Mouse (Mus musculus): ENCODE data around the gene Hist2h3b. TPM values are rescaled to one million over a fixed set of nuclear protein-coding genes. Genes with fewer than 3 reads are reported as not detected.

Gene Hist2h3b
- polyA plus RNA-seq, 1 experiment, result 102 TPM

DNA sequence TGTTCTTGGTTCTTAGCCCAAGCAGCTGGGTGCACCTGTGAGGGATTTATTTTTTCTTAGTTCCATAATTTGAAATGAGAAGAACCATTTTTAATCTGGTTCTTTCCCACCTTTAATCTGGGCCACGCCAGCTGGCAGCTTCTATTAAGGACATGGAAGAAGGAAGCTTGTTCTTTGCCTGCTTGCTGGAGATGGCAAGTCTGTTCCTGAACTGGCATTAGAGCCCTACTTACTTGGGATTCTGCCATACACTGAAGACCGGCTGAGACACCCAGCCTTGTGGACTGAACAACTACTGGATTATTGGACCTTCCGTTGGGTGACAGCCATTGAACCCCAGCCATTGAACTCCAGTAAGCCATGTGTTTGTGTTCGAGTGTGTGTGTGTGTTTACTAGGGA lies 45.7 kb upstream of the Hist2h3b start:
- TF ChIP-seq CTCF (IDR thresholded peaks at IDR 0.05; ENCODE audit: extremely low read depth, insufficient read depth, insufficient read length, insufficient replicate concordance), result no peak
- no peak for TF ChIP-seq POLR2A (IDR thresholded peaks at IDR 0.05; ENCODE audit: low read depth, low read length)
- Histone ChIP-seq H3K27ac (ENCODE audit: insufficient read depth, low read length) (no peak overlapping the region), H3K4me3 (ENCODE audit: extremely low read depth, insufficient read depth, insufficient read length) (no peak overlapping the region), H3K4me1 (ENCODE audit: control insufficient read depth, insufficient read depth, insufficient read length) (peaks cover 9% of the 10 kb centered on the region), H3K36me3 (ENCODE audit: control insufficient read depth, insufficient read depth, low read length) (no peaks in the 10 kb centered on the region), H3K27me3 (ENCODE audit: control insufficient read depth, insufficient read depth, low read length) (no peaks in the 10 kb centered on the region)
- 92% methylated on average over 4 of the region's 4 CpGs for WGBS
- DNase-seq (ENCODE audit: low read depth in 1 of 2, low spot score in 2 of 2), result no peak

DNA sequence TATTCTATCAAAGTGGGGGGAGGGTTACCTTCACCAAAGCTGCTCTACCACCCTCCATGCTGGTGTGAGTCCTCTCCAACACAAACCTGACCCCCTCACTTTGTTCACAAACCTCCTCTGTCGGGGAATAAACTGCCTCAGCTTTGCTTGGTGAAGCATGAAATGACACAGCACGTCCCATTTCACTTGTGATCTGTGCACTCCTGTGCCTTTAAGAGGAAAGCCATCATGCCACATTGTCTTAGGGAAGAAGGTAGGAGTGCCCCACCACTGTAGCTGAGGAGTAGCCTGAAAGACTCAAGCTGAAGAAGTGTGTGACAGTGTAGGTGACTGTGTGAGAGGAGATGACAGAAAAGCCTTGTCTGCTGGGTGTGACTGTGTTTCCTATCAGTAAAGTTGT lies 43.0 kb upstream of the Hist2h3b start:
- WGBS, result 33% methylated on average over 2 of the region's 2 CpGs
- no peaks in the 10 kb centered on the region for H3K36me3 ChIP-seq (ENCODE audit: control insufficient read depth, insufficient read depth, low read length)
- H3K27me3 ChIP-seq (ENCODE audit: control insufficient read depth, insufficient read depth, low read length), result no peaks in the 10 kb centered on the region
- TF ChIP-seq CTCF (IDR thresholded peaks at IDR 0.05; ENCODE audit: extremely low read depth, insufficient read depth, insufficient read length, insufficient replicate concordance) (no peak), POLR2A (IDR thresholded peaks at IDR 0.05; ENCODE audit: low read depth, low read length) (no peak)
- H3K4me3 ChIP-seq (ENCODE audit: extremely low read depth, insufficient read depth, insufficient read length), result no peak overlapping the region
- H3K27ac ChIP-seq (ENCODE audit: insufficient read depth, low read length), result no peak overlapping the region
- no peak for DNase-seq (ENCODE audit: low read depth in 1 of 2, low spot score in 2 of 2)
- peaks cover 6% of the 10 kb centered on the region for H3K4me1 ChIP-seq (ENCODE audit: control insufficient read depth, insufficient read depth, insufficient read length)

DNA sequence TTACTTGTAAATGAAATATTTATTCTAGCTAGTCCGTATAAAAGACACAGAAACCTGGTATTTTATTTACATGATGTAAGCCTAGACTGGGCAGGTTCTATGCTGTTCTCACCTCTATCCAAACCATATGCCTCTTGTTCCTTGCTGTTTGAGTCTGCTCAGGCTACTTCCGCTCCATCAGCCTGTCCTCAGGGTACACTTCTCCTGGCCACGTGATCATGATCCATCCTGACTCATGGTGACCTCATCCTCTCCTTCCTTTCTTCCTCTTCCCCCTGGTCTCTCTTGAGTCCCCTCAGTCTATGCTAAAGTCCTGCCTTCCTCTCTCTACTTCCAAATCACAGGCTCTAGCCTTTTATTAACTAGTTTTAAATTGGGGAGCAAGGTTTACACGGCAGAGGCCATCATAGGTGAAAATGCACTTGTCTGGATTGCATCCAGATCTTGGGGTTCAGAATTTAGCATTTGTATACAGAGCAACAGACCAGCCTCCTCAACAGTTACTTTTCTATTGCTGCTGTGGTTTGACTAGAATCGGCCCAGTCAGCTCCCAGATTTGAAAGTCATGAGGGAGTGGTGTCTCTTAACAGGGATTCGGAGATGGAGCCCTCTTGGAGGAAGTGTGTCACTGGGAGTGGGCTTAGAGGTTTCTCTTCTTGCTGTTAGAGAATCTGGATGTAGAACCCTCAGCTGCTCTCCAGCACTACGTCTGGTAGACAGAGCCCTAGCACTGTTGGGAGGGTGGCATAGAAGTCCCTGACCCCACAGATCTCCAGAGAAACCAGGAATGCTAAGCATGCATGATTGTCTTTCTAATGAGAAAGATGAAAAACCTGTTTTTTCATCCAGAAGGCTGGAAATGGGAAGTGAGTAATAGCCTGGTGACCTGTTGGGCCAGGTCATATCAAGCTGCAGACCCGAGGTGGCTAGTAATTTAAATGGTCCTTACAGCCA lies 41.5 kb upstream of the Hist2h3b start:
- Histone ChIP-seq H3K27me3 (ENCODE audit: control insufficient read depth, insufficient read depth, low read length) (no peaks in the 10 kb centered on the region), H3K4me3 (ENCODE audit: extremely low read depth, insufficient read depth, insufficient read length) (no peak overlapping the region), H3K4me1 (ENCODE audit: control insufficient read depth, insufficient read depth, insufficient read length) (peaks cover 6% of the 10 kb centered on the region), H3K36me3 (ENCODE audit: control insufficient read depth, insufficient read depth, low read length) (no peaks in the 10 kb centered on the region), H3K27ac (ENCODE audit: insufficient read depth, low read length) (no peak overlapping the region)
- WGBS, result 76% methylated on average over 8 of the region's 8 CpGs
- TF ChIP-seq CTCF (IDR thresholded peaks at IDR 0.05; ENCODE audit: extremely low read depth, insufficient read depth, insufficient read length, insufficient replicate concordance), result no peak
- TF ChIP-seq POLR2A (IDR thresholded peaks at IDR 0.05; ENCODE audit: low read depth, low read length), result no peak
- no peak for DNase-seq (ENCODE audit: low read depth in 1 of 2, low spot score in 2 of 2)

DNA sequence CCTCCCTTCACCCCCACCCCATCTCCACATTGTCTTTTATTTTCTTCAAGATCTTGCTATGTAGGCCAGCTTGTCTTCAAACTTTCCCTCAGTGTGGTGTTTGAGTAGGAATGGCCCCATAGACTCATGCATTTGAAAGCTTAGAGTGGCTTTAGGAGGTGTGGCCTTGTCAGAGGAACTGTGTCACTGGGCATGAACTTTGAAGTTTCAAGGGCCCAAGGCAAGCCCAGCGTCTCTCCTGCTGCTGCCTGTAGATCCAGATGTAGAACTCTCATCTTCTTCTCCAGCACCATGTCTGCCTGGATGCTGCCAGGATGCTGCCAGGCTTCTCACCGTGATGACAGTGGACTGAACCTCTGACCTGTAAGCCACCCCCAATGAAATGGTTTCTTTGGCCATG lies 39.6 kb upstream of the Hist2h3b start:
- H3K27me3 ChIP-seq (ENCODE audit: control insufficient read depth, insufficient read depth, low read length), result no peaks in the 10 kb centered on the region
- H3K27ac ChIP-seq (ENCODE audit: insufficient read depth, low read length), result no peak overlapping the region
- WGBS, result 82% methylated on average over 2 of the region's 2 CpGs
- no peak for DNase-seq (ENCODE audit: low read depth in 1 of 2, low spot score in 2 of 2)
- no peak for TF ChIP-seq POLR2A (IDR thresholded peaks at IDR 0.05; ENCODE audit: low read depth, low read length)
- no peak for TF ChIP-seq CTCF (IDR thresholded peaks at IDR 0.05; ENCODE audit: extremely low read depth, insufficient read depth, insufficient read length, insufficient replicate concordance)
- H3K4me1 ChIP-seq (ENCODE audit: control insufficient read depth, insufficient read depth, insufficient read length), result no peaks in the 10 kb centered on the region
- H3K4me3 ChIP-seq (ENCODE audit: extremely low read depth, insufficient read depth, insufficient read length), result no peak overlapping the region
- H3K36me3 ChIP-seq (ENCODE audit: control insufficient read depth, insufficient read depth, low read length), result no peaks in the 10 kb centered on the region

DNA sequence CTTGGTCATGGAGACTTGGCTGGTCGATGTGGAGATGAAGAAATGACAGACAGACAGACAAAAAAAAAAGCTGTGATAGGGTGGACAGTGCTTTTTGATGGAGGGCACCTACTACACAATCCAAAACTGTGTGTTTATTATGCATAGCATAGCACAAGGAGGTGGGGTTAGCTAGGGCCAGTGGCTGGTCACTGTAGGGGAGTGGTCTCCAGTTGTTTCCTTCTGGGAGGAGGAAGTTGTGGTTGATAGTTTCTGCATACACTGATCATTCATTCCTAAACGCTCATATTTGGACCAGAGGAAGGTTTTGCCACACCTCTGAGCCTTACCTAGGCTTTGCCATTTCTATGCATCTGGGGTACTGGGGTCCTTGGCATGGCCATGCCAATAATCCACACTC lies 38.0 kb upstream of the Hist2h3b start:
- Histone ChIP-seq H3K27ac (ENCODE audit: insufficient read depth, low read length) (no peak overlapping the region), H3K4me3 (ENCODE audit: extremely low read depth, insufficient read depth, insufficient read length) (no peak overlapping the region), H3K36me3 (ENCODE audit: control insufficient read depth, insufficient read depth, low read length) (no peaks in the 10 kb centered on the region), H3K4me1 (ENCODE audit: control insufficient read depth, insufficient read depth, insufficient read length) (no peaks in the 10 kb centered on the region), H3K27me3 (ENCODE audit: control insufficient read depth, insufficient read depth, low read length) (no peaks in the 10 kb centered on the region)
- DNase-seq (ENCODE audit: low read depth in 1 of 2, low spot score in 2 of 2), result no peak
- 49% methylated on average over 2 of the region's 2 CpGs for WGBS
- TF ChIP-seq CTCF (IDR thresholded peaks at IDR 0.05; ENCODE audit: extremely low read depth, insufficient read depth, insufficient read length, insufficient replicate concordance), result no peak
- TF ChIP-seq POLR2A (IDR thresholded peaks at IDR 0.05; ENCODE audit: low read depth, low read length), result no peak

DNA sequence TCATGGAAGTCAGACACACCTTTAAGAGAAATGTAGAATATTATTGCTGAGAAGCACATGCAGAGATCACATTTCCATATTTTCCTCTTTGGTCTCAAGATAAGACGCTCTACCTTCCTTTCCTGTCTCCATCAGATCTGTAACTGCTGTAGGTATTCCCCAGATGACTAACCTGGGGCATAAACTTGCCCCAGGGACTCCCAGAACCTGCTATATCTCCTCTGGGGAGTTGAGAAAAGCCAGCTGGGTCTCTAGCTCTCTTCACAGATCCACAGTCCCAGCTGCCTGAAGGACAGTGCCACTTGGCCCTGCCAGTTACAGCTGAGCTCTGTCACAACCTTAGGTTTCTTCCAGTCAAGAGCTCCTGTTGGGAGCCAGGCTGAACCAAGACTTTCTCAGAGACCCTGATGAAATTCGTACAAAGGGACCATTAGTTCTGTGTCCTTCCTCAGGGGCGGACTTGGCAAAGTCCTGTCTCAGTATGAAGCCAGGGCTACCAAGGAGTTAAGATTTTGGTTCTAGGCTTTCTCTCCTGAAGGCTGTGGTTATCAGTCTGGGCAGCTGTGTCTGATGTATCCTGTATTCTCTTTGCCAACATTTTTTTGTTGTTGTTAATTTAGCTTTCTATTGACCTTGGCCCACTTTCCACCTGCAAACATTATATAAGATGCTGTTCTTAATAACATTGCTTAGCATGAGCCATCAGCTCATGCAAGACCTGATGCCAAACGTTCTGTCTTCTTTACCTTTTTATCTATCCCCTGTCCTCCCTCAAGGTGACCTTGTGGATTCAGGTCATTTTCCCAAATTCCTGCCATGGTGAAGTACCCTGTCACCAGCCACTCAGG lies 37.3 kb upstream of the Hist2h3b start:
- no peak for DNase-seq (ENCODE audit: low read depth in 1 of 2, low spot score in 2 of 2)
- Histone ChIP-seq H3K27me3 (ENCODE audit: control insufficient read depth, insufficient read depth, low read length) (no peaks in the 10 kb centered on the region), H3K27ac (ENCODE audit: insufficient read depth, low read length) (no peak overlapping the region), H3K4me3 (ENCODE audit: extremely low read depth, insufficient read depth, insufficient read length) (no peak overlapping the region), H3K36me3 (ENCODE audit: control insufficient read depth, insufficient read depth, low read length) (no peaks in the 10 kb centered on the region), H3K4me1 (ENCODE audit: control insufficient read depth, insufficient read depth, insufficient read length) (no peaks in the 10 kb centered on the region)
- 76% methylated on average over 4 of the region's 4 CpGs for WGBS
- no peak for TF ChIP-seq POLR2A (IDR thresholded peaks at IDR 0.05; ENCODE audit: low read depth, low read length)
- no peak for TF ChIP-seq CTCF (IDR thresholded peaks at IDR 0.05; ENCODE audit: extremely low read depth, insufficient read depth, insufficient read length, insufficient replicate concordance)

Measured in spleen, adult 2 months (tissue).